Mouse (Mus musculus) adrenal gland, adult 2 months (tissue): ENCODE data around the gene Oxnad1. TPM values are rescaled to one million over a fixed set of nuclear protein-coding genes. Genes with fewer than 3 reads are reported as not detected.
A peak's percentile ranks its signal among the peaks of the same experiment; 100 is the strongest.
"Not testable (repeated sequence)": the region's sequence is repeated elsewhere in the genome, so short reads cannot be mapped to it uniquely, and the experiment has no call there.

Source experiments
- DNase-seq: peaks from one replicate; pipeline ENCODE4 v3.0.0; 2021
- polyA plus RNA-seq: library from polyadenylated mRNA; depleted of rRNA; stranded (reverse); fragments of >200 nt; gene quantifications from 2 replicates; pipeline ENCODE4 v1.2.3, GENCODE M21; 2012
- total RNA-seq, 2 experiments: library from RNA; stranded (reverse); gene quantifications; 2 replicates each; pipeline ENCODE4 v1.2.3; 2021

The Oxnad1 gene
- total and polyA plus RNA-seq, 3 experiments, result 18.5 to 41.9 (median 41.8) TPM

- no peak for DNase-seq
These were observed 6.0 kb downstream of the Oxnad1 start for GRCm38 (mm10) chr14:32091124-32091523.

DNA sequence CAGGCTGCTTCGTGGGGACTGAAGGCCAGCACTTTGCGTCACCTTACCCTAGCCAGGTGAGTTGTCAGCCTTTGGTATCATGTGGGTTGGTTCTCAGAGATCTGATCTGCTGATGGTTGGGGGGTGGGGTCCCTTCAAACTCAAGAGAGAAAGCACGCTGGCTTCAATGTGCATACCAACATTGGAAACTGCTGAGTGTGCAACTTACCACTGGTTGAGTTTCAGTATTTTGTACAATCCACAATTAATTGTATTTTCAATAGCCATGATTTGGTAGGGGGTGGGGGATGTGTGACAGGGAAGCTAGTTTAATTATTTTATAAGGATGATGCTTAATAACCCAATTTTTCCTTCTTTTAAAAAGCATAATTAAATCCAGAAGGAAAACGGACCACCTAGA lies 6.5 kb downstream of the Oxnad1 start:
- no peak for DNase-seq

GRCm38 (mm10) chr14:32093018-32093417 lies 7.8 kb downstream of the Oxnad1 start:
- DNase-seq, result no peak

DNA sequence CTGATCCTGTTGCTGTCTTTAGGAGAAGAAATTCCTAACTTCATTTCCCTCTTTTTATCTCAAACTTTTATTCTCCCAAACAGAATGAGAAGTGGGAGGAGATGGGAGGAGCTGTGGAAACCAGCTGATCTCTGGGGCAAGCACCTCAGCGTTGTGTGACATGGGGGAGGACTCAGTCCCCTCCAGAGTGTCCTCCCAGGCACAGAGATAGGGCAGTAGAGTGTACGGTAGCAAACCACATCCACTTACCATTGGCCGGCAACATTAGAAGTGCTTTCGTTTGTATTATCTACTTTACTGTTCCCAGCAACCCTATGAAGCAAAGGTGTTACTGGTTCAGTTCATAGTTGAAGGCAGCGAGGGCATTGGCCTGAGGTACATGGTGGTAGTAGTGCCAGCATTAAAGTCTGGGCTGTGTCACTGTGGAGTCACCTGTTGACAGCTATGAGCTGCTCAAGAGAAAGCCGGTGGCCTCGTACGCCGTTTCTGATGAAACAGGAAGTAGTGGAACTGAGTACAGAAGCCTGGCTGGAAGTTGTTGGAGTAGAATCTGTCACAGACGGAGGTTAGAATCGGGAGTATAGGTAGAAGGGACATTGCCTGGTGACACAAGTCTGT lies 8.4 kb downstream of the Oxnad1 start:
- no peak for DNase-seq

- DNase-seq, result no peak
These were observed 10.5 kb downstream of the Oxnad1 start for GRCm38 (mm10) chr14:32095646-32096045.

DNA sequence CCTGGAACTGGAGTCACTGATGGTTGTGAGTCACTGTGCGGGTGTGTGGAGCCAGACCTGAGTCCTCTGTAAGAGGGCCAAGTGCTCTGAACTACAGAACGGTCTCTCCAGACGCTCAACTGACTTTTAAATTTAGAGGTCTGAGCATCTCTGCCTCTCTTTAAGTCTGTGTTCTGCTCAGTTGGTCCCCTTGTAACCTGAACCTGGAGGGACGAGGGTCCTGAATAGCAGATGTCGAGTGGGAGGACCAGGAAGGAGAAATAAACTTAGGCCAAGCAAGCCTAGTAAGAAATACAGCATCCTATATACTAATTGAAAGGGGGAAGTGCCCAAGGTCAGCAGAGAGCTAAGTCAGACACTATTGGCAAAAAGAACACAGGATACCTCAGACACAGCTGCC lies 11.6 kb downstream of the Oxnad1 start:
- DNase-seq, result no peak

- DNase-seq, result no peak
These were observed 12.5 kb downstream of the Oxnad1 start for GRCm38 (mm10) chr14:32097691-32098090.

- DNase-seq, result no peak
These were observed 13.8 kb downstream of the Oxnad1 start for GRCm38 (mm10) chr14:32098951-32099350.

DNA sequence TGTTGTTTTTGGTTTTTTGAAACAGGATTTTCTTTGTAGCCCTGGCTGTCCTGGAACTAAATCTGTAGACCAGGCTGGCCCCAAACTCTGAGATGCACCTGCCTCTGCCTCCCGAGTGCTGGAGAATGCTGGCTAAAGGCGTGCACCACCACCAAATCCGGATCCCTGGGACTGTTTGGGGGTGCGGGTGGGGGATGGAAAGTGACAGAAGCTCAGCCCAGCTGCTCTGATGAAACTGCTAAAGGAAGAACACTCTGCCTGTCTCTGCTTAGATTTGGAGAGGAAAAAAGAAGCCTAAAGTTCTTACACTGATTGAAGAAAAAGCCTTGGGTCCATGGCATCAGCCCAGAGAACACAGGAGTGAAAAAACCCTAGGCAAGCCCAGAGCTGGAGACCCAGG lies 18.4 kb downstream of the Oxnad1 start:
- DNase-seq, result no peak

DNA sequence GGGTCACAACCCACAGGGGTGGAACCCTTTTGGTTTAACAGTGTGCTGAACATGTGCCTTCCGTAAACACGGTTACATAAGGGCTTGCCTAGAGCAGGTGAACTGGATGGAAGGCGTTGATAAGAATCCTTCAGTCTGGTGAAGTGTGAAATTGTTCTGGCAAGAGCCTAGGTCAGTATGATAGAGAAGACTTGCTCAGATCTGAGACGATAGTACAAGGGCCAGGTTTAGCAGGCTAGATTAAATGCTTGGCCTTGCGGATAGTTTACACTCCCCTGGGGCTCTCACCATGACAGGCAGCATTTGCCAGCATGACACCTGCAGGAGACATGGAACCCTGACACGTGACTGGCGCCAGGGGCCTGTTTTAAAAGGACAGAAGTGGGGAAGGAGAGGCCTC lies 20.5 kb downstream of the Oxnad1 start:
- DNase-seq, result no peak

GRCm38 (mm10) chr14:32106911-32107310 lies 21.7 kb downstream of the Oxnad1 start:
- no peak for DNase-seq

DNA sequence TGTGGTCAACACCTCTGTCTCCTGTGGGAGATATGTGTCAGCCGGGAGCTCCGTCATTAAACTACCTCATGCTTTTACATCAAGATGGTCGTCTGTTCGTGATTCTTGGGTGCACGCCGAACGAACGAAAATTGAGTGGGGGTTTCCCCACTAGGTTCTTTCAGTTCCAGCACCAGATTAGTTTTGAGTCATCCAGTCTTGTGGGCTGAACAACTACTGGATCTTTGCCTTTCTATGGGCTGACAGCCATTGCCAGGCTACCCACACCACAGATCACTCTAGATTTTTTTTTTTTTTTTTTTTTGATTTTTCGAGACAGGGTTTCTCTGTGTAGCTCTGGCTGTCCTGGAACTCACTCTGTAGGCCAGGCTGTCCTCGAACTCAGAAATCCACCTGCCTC lies 26.9 kb downstream of the Oxnad1 start:
- DNase-seq, result not testable (repeated sequence)

DNA sequence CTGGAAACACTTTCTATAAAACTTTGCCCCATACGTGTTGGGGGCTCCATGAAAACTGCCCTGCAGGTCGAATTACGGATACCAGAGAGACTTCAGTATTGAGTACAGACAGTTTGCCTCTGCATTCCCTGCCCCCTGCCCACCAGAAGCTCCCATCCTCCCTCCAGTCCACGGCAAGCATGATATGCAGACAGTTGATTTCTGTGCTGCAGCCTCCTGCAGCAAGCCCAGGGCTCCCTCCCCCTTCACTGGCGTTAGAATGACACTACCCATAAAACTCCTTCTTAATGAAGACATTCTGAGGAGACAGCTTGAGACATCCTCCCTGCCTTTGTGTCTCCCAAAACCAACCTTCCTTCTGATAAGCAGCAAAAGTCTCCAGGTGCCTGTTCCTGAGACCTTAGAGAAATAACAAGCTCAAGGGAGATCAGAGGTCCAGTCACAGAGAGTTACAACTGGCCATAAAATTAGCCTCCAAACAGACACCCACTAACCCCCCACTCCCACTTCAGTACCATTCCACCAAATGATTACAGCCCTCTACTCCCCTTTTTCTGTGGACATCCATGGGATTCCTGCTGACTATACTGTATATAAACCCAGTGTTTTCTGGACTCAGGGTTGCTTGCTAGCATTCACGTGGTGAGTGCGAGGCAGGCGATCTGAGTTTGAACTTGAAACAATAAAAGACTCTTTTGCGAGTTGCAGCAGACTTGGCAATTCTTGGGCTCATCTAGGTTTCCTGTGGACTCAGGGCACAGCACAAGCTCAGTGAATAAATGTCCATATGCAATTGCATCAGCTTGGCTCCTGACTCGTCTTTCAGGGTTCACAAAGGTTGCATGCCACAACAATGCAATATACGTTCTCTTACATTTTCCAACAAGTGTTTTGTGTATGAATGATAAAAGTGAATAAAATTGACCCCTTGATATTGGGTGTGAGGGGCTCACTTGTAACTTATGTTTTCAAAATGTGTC lies 36.1 kb downstream of the Oxnad1 start:
- DNase-seq, result no peak

- DNase-seq, result peak; percentile 29
These were observed 36.7 kb downstream of the Oxnad1 start for GRCm38 (mm10) chr14:32121920-32122315.

DNA sequence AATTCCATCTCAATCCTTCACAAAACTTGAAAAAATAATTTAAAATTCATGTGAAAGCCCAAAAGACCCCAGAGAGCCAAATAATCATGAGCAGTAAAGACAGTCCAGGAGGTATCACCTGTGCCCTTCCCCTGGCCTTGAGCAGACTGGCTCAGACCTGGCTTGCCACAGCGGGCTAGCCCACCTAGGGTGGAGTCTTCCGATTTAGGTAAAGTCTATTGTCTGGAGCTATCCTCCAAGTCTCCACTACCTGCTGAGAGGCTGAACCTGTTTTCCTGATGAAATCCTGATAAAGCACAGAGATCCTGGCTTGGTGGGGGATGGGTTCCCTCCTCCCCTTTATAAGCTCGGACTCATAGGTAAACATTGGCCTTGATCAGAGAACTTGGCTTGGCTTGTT lies 39.1 kb downstream of the Oxnad1 start:
- no peak for DNase-seq

GRCm38 (mm10) chr14:32125256-32125655 lies 40.1 kb downstream of the Oxnad1 start:
- not testable (repeated sequence) for DNase-seq

GRCm38 (mm10) chr14:32128409-32128808 lies 43.2 kb downstream of the Oxnad1 start:
- DNase-seq, result no peak

DNA sequence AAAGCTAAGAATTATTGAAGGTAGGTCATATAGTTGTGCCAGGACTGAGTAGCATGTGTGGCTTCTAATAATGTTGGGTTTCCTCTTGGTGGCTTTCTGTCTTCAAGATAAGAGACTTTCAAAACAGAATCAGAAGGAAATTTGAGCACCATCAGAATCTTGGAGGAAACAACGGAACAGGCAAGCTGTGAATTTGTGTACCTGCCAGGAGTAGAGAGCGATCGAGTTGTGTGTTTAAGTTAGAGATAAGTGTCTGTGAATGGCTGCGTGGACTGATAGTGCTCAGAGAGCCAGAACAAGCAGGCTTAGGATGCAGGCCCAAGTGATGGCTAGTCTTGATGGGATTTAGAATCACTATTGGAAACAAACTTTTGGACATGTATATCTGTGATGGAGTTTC lies 46.7 kb downstream of the Oxnad1 start:
- no peak for DNase-seq

DNA sequence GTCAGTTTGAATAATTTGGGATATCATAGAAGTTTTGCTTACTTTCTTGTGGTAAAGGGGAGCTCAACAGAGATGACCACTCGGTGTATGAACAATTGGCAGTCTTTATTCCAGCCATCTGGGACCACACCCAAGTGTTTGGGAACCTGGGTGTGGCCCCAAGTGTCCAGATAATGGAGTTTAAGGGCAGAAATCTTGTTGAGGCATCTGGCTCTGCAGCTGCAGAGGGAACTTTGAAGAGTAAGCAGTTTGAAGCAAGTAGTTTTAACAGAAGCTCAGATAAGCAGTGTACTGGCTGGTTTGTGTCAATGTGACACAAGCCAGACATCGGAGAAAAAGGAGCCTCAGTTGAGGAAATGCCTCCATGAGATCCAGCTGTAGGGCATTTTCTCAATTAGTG lies 49.1 kb downstream of the Oxnad1 start:
- DNase-seq, result no peak

GRCm38 (mm10) chr14:32136467-32136866 lies 51.3 kb downstream of the Oxnad1 start:
- DNase-seq, result not testable (repeated sequence)

DNA sequence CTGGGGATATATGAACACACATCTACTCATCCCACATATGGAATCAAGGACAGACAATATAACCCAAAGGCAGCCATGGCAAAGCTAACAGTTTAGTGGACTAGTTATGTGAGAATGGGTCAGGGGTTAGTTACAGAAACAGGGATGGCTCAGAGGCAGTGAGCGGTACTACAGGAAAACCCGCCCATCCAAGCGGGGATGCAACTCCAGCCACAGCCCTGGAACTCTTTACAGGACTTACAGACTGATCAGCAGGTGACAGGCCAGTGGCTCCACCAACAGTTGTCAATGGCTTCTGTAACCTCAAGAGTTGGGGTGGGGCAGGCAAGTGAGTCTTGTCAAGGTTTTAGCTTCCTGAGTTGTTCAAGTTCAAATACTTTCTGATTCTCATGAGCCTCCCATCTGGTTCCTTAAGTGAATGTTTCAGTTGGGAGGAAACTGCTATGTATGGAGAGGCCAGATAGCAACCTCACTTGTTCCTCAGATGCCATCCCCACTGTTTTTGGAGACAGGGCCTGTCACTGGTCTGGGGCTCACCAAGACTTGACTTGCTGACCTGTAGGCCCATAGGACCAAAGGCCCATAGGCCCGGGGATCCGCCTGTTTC lies 55.3 kb downstream of the Oxnad1 start:
- DNase-seq, result no peak

- DNase-seq, result no peak
These were observed 56.5 kb downstream of the Oxnad1 start, which contains the start of gene Msmb for GRCm38 (mm10) chr14:32141723-32142122. Gene Msmb, plus strand, starts transcription at chr14:32142023.

- DNase-seq, result no peak
These were observed 59.6 kb downstream of the Oxnad1 start for GRCm38 (mm10) chr14:32144734-32145133.
